Mouse (Mus musculus) lung, adult 2 months (tissue): ENCODE measurements around the gene Nectin4. TPM values are rescaled to one million over a fixed set of nuclear protein-coding genes. Genes with fewer than 3 reads are reported as not detected.

ENCODE experiments used
- DNase-seq: peaks from one replicate; pipeline ENCODE4 v3.0.0; 2022
- H3K4me1 ChIP-seq: fragments of 200-500 bp; 2 replicates; pipeline ENCODE4 v1.6.1; 2011; ENCODE audit warnings: low read length; ENCODE audit not compliant: control insufficient read depth, insufficient read depth
- H3K4me3 ChIP-seq: fragments of 200-500 bp; replicated peaks from 2 replicates; pipeline ENCODE3; 2011; ENCODE audit warnings: low read depth, mild to moderate bottlenecking, control low read depth, low read length; ENCODE audit errors: extremely low read depth
- CTCF ChIP-seq: fragments of 200-500 bp; IDR thresholded peaks from 2 replicates; pipeline ENCODE4 v1.5.1; 2011; ENCODE audit warnings: mild to moderate bottlenecking, low read length, control low read depth; ENCODE audit not compliant: insufficient read depth
- POLR2A ChIP-seq: fragments of 200-500 bp; IDR thresholded peaks from 2 replicates; pipeline ENCODE4 v1.6.1; 2011; ENCODE audit warnings: low read depth, mild to moderate bottlenecking, control low read depth, low read length, borderline replicate concordance; ENCODE audit errors: extremely low read depth
- WGBS: fragments of 180-500 bp; shearing (Covaris S2); methylation state at CpG from one replicate; pipeline ENCODE4 v1.1.7; 2018; 5-methylcytosine and 5-hydroxymethylcytosine counted together
- polyA plus RNA-seq: library from polyadenylated mRNA; depleted of rRNA; stranded (reverse); fragments of >200 nt; gene quantifications from 2 replicates; pipeline ENCODE4 v1.2.3, GENCODE M21; 2012

Gene Nectin4
- polyA plus RNA-seq, 1 experiment = 19.2 TPM

DNA sequence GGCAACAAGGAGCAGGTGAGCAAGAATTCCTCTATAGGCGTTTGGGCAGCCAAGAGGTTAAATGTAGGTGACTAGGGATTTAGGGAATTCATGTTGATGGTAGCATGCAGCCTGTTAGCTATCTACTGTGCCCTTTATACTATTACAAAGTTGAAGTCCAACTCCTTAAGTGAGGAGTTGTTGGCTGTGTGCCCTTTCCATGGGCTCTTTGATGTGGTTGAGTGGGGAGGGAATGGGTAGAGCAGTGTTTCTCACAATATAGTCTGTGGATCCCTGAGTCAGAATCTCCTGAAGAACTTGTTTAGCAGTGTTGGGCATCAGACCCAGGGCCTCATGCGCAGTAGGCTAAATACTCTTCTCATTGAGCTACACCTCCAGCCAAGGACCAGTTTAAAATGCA is 13.1 kb upstream of the Nectin4 start:
- Histone ChIP-seq H3K4me3 (no peak overlapping the region), H3K4me1 (no peaks in the 10 kb centered on the region)
- no peak for DNase-seq
- TF ChIP-seq POLR2A (no peak), CTCF (no peak)
- WGBS = 78% methylated on average over 2 of the region's 2 CpGs

DNA sequence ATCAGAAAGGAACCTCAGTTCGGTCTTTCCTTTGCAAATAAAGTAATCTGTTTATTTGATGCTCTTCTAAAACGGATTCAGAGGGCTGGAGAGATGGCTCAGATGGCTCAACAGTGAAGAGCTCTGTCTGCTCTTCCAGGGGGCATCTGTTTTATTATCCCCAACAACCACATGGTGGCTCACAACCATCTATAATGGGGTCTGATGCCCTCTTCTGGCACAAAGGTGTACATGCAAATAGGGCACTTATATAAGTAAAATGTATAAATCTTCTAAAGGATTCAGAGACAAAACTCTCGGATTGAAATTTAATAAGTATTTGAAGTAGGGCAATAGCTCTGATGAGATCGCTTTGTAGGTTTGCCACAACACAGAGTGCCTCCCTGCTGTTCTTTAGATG is 11.5 kb upstream of the Nectin4 start:
- no peaks in the 10 kb centered on the region for H3K4me1 ChIP-seq
- no peak overlapping the region for H3K4me3 ChIP-seq
- TF ChIP-seq POLR2A (no peak), CTCF (no peak)
- 63% methylated on average over 4 of the region's 4 CpGs for WGBS
- no peak for DNase-seq

DNA sequence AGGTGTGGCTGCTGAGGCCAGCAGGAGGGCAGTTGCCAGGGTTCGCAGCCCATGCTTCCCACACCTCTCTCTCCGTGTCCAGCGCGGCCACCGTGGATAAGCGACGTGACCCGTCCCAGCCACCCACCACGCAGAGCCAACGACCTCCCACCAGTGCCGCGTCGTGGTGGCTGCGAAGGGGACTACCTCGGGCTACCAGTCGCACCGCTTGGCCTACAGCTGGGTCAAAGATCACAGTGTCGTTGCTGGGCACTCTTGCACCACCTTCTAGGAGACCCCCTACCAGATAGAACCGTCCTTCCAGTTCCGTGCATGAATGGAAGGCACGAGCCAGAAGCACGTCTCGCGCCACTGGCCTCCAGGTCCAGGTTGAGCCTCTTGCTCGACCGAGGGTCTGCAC is 9.6 kb upstream of the Nectin4 start:
- no peak for TF ChIP-seq CTCF
- TF ChIP-seq POLR2A = no peak
- Histone ChIP-seq H3K4me3 (peak overlapping the region; percentile 57), H3K4me1 (no peaks in the 10 kb centered on the region)
- WGBS = 22% methylated on average over 26 of the region's 26 CpGs
- DNase-seq = no peak

DNA sequence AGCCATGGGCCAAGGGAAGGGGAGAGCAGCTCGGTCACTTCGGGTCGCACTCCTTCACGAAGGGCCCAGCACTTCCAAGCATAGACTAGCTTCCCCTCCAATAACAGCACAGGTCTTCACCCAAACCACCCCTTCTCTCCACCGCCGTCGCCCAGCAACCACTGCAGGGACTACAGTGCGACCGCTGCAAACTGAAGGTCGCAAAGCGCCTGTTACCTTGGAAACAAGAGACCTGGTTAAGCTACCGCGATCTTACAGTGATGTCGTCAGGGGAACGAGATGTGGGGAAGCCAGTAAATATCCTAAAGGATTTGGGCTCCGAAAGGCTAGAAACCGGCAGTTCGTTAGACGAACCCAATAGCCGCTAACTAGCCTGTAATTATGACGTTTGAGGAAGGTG is 9.2 kb upstream of the Nectin4 start, which contains the start of gene Klhdc9:
Gene Klhdc9, minus strand, starts transcription at position 143 of the 400 bp plus-strand sequence.
- Histone ChIP-seq H3K4me3 (peak within 1 kb of the TSS; percentile 57), H3K4me1 (no peaks in the 10 kb centered on the region)
- 13% methylated on average over 21 of the region's 21 CpGs for WGBS
- DNase-seq = peak; percentile 59
- TF ChIP-seq POLR2A (no peak), CTCF (no peak)

DNA sequence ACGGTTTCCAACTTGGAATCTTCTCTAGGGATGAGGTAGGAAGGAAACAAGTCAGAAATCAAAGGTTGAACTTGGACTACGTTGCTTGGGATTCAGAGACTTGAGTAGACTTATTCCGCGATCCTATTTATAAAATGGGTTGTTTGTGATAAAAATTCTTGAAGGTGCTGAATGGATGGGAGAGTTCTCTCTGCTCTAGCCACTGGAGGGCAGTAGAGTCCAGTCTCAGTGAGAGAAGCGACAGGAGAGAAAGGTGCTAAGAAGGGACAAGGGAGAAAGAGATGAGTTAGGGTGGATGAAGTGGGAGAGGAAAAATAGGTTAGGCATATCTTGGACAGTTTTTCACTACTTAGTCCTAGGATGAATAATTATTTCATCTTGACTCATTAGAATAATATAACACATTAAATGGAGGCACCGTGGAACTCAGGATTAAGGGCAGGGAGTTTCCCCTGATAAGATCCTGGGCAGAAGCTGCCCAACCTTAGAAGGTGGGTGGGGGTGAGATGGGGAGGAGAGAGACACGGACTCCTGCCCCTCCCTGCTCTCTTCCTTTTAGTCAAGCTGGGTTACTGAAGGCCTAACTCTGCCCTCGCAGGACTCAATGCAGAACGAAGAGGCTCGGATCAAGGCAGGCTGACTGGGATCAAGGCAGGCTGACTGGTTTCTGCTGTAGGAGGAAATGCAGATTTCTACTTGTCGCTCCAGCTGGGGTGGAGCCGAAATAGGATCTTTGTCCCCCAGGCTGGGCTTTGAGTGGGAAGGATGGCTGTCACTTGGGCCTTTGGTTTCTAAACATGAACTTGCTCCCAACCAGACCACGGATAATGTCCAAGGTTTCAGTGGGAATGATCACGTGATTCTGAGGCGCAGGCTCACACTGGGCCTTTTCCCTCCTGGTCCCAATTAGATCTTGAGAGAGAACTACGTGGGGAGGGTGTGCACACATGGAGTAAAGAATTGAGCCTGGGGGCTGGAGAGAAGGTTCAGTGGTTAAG is 8.5 kb upstream of the Nectin4 start:
- WGBS = 42% methylated on average over 16 of the region's 16 CpGs
- TF ChIP-seq CTCF = peak; percentile 71
- TF ChIP-seq POLR2A = no peak
- no peak for DNase-seq
- Histone ChIP-seq H3K4me1 (no peaks in the 10 kb centered on the region), H3K4me3 (peak overlapping the region; percentile 52)

DNA sequence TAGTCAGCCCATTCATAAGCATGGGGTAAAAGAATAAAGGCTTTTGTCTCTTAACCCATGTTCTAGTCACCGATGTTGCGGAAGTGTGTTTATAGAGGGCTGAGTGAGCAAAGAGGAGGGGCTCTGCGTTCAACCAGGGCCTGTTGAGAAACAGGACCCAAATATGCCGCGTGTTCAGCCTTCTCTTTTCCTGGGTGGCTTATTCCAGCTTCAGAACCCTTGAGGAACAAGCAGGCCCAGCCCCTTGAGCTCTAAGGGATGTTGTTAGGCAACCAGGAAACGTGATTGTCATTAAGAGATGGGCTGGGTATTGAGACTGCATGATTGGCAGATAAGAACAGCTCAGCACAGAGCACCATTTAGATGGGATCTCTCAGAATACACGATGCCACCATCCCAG is 4.0 kb upstream of the Nectin4 start:
- TF ChIP-seq POLR2A (no peak), CTCF (no peak)
- Histone ChIP-seq H3K4me3 (no peak overlapping the region), H3K4me1 (no peaks in the 10 kb centered on the region)
- DNase-seq = no peak
- WGBS = 42% methylated on average over 7 of the region's 7 CpGs

DNA sequence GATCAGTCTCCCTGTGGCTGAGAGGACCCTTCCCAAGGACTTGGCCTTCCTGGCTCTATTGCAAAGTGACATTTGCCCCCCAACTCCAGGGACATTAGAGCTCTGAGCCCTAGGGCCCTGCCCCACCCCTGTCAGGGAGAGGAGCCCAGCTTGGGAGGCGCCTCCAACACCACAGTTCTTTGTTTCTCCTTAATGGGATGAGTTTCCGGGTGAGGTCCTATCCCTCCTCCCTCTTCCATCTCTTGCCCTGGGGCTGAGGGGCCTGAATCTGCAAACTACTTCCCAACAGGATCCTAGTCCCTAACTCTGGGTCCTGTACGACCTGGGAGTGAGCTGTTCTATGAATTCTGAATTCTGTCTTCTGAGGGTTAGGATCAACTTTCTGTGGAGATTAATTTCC is 3.0 kb downstream of the Nectin4 start:
- WGBS = 61% methylated on average over 3 of the region's 3 CpGs
- TF ChIP-seq POLR2A (no peak), CTCF (no peak)
- Histone ChIP-seq H3K4me3 (no peak overlapping the region), H3K4me1 (peaks cover 7% of the 10 kb centered on the region)
- no peak for DNase-seq

DNA sequence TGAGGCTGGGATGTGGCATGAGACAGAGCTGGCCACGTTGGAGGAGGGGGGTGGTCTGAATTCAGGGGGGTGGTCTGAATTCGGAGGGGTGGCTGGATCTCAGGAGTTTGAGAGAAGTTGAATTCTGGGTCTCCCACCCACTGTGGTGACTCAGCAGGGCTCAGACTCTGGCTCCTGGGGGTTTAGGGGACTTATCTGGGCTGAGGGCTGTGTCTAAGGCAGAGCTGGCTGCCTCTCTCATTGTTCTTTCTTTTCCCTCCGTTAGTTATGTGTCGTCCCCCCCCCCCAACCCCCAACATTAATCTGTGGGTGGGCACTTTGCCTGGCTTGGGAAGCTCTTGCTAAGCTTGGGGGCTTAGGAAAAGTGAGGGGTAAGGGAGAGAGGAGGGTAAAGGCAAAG is 4.0 kb downstream of the Nectin4 start:
- H3K4me1 ChIP-seq = peaks cover 7% of the 10 kb centered on the region
- DNase-seq = no peak

DNA sequence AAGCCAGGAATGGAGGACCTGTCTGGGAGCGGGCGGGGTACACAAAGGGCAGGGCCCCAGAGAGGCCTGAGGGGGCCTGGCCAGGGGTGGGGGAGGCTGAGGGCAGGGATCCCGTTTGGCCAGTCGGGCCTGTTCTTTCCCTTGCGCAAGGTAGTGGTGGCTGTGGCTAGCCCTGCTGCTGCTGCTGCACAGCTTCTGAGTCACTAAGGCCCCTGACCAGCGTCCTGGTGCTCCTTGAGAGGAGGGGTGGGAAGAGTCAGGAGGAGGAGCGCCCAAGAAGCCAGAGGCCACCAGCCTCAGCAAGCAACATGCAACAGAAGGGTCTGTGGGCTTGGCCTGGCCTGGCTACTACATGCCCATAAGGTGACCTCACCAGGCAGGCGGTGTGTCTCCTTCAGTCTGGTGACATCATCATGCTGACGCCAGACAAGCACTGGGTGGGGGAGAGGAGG is 5.8 kb downstream of the Nectin4 start:
- TF ChIP-seq POLR2A (no peak), CTCF (no peak)
- Histone ChIP-seq H3K4me1 (peaks cover 11% of the 10 kb centered on the region), H3K4me3 (no peak overlapping the region)
- 44% methylated on average over 9 of the region's 9 CpGs for WGBS
- peak; percentile 80 for DNase-seq

More for the DNA sequence above, 4.0 kb downstream of the Nectin4 start:
- WGBS = 11% methylated on average over 3 of the region's 4 CpGs
- no peak overlapping the region for H3K4me3 ChIP-seq
- no peak for TF ChIP-seq POLR2A
- no peak for TF ChIP-seq CTCF

DNA sequence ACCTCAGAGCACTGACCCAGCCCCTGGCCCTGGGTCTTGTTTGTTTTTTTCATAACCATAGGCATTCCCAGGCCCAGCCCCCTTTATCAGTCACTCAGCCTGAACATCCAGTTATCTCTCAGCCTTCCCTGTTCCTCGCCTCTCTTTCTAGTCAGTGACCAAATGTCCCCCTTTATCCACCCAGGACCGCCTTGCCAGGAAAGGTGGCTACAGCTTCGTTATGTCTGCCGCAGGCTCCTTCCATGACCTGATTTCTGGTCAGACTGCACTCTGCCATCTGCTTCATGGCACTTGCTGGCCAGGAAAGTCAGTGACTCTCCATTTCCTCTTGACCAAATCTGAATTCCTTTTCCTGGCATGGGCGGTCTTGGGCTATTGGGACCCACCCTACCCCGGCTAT is 8.4 kb downstream of the Nectin4 start:
- TF ChIP-seq POLR2A (no peak), CTCF (no peak)
- DNase-seq = no peak
- H3K4me3 ChIP-seq = no peak overlapping the region
- WGBS = 85% methylated on average over 6 of the region's 6 CpGs
- peaks cover 11% of the 10 kb centered on the region for H3K4me1 ChIP-seq
